Mouse (Mus musculus) stomach, embryonic 16.5 days (tissue): Measurements from ENCODE around the gene Mis12. TPM values are rescaled to one million over a fixed set of nuclear protein-coding genes. Genes with fewer than 3 reads are reported as not detected.

Experiments used
- ATAC-seq: fragments of 200-750 bp; cut with Nextera tagmentation; 2 replicates; pipeline ENCODE4 v1.8.0; 2017; ENCODE audit warnings: moderate number of reproducible peaks, moderate TSS enrichment; ENCODE audit not compliant: insufficient read depth, low FRiP score
- H3K27ac ChIP-seq: fragments of 300-500 bp; sonication (generic); 2 replicates; pipeline ENCODE4 v1.5.1; 2014; ENCODE audit warnings: low read length
- H3K27me3 ChIP-seq: fragments of 300-500 bp; sonication (generic); 2 replicates; pipeline ENCODE4 v1.6.1; 2014; ENCODE audit warnings: low read length, control low read depth, mixed read lengths; ENCODE audit not compliant: control insufficient read depth, insufficient read depth
- H3K36me3 ChIP-seq: fragments of 300-500 bp; sonication (generic); 2 replicates; pipeline ENCODE4 v1.6.1; 2014; ENCODE audit warnings: low read length; ENCODE audit not compliant: control insufficient read depth, insufficient read depth
- H3K4me1 ChIP-seq: fragments of 300-500 bp; sonication (generic); 2 replicates; pipeline ENCODE4 v1.6.1; 2014; ENCODE audit warnings: low read length, control low read depth, mixed read lengths; ENCODE audit not compliant: control insufficient read depth, insufficient read depth
- H3K4me2 ChIP-seq: fragments of 300-500 bp; sonication (generic); 2 replicates; pipeline ENCODE4 v1.6.1; 2014; ENCODE audit warnings: low read depth, low read length, mixed read lengths
- H3K4me3 ChIP-seq: fragments of 300-500 bp; sonication (generic); replicated peaks from 2 replicates; pipeline ENCODE4 v1.5.1; 2014; ENCODE audit warnings: mild to moderate bottlenecking, low read length
- H3K9ac ChIP-seq: fragments of 300-500 bp; sonication (generic); 2 replicates; pipeline ENCODE4 v1.6.1; 2014; ENCODE audit warnings: low read length
- H3K9me3 ChIP-seq: fragments of 300-500 bp; sonication (generic); replicated peaks from 2 replicates; pipeline ENCODE4 v1.6.1; 2016; ENCODE audit warnings: low read length, control low read depth; ENCODE audit not compliant: control insufficient read depth
- WGBS: fragments of 180-500 bp; shearing (Covaris S2); extraction: QIAGEN DNeasy Blood & Tissue Kit; methylation state at CpG from one replicate; pipeline ENCODE4 v1.1.7; 2014; 5-methylcytosine and 5-hydroxymethylcytosine counted together
- polyA plus RNA-seq: library from polyadenylated mRNA; unstranded; fragments of >200 nt; fragmentation: Nextera tagmentation; extraction: Ambion mirVana; gene quantifications from 2 replicates; pipeline ENCODE4 v1.2.1, GENCODE M21; 2015

Mis12 gene
- polyA plus RNA-seq, 1 experiment from 2014 or later = 41.9 TPM

GRCm38 (mm10) chr11:70980751-70981510, 38.5 kb upstream of the Mis12 start:
- Histone ChIP-seq H3K9me3 (no peaks in the 10 kb centered on the region), H3K36me3 (peaks cover 5% of the 10 kb centered on the region), H3K9ac (no peak overlapping the region), H3K27me3 (no peaks in the 10 kb centered on the region), H3K4me3 (no peak overlapping the region), H3K4me2 (peak overlapping the region; percentile 81; the same call in 1 of the 2 replicates), H3K4me1 (peaks cover 8% of the 10 kb centered on the region; the same call in 1 of the 2 replicates), H3K27ac (no peak overlapping the region)
- 90% methylated on average over 14 of the region's 14 CpGs for WGBS
- ATAC-seq = no peak

- H3K36me3 ChIP-seq = peaks cover 13% of the 10 kb centered on the region
- WGBS = 5% methylated on average over 12 of the region's 12 CpGs
- no peaks in the 10 kb centered on the region for H3K9me3 ChIP-seq
Measured at GRCm38 (mm10) chr11:70982030-70982429, 37.4 kb upstream of the Mis12 start.

GRCm38 (mm10) chr11:70982557-70983228, 36.7 kb upstream of the Mis12 start, which contains the start of gene C1qbp:
Gene C1qbp (minus strand): TSS chr11:70983026.
- peak within 1 kb of the TSS; percentile 54; the same call in 1 of the 2 replicates for H3K27ac ChIP-seq

More at GRCm38 (mm10) chr11:70982030-70982429, 37.4 kb upstream of the Mis12 start:
- Histone ChIP-seq H3K4me3 (peak overlapping the region; percentile 85), H3K4me2 (peak overlapping the region; percentile 81), H3K27ac (no peak overlapping the region), H3K27me3 (no peaks in the 10 kb centered on the region), H3K4me1 (peaks cover 8% of the 10 kb centered on the region; the same call in 1 of the 2 replicates), H3K9ac (peak overlapping the region; percentile 94)
- ATAC-seq = no peak

GRCm38 (mm10) chr11:71001167-71001566, 18.2 kb upstream of the Mis12 start:
- Histone ChIP-seq H3K9ac (no peak overlapping the region), H3K9me3 (no peaks in the 10 kb centered on the region), H3K4me1 (peaks cover 13% of the 10 kb centered on the region), H3K27me3 (no peaks in the 10 kb centered on the region), H3K4me2 (no peak overlapping the region), H3K27ac (no peak overlapping the region), H3K36me3 (peaks cover 4% of the 10 kb centered on the region; the same call in 1 of the 2 replicates), H3K4me3 (no peak overlapping the region)
- 91% methylated on average over 4 of the region's 4 CpGs for WGBS
- no peak for ATAC-seq

More at GRCm38 (mm10) chr11:70982557-70983228, 36.7 kb upstream of the Mis12 start, which contains the start of gene C1qbp:
- Histone ChIP-seq H3K4me3 (peak within 1 kb of the TSS; percentile 85), H3K9me3 (no peaks in the 10 kb centered on the region), H3K9ac (peak within 1 kb of the TSS; percentile 94), H3K36me3 (peaks cover 20% of the 10 kb centered on the region), H3K27me3 (no peaks in the 10 kb centered on the region), H3K4me2 (peak within 1 kb of the TSS; percentile 81), H3K4me1 (peaks cover 8% of the 10 kb centered on the region; the same call in 1 of the 2 replicates)
- peak; percentile 96 for ATAC-seq
- under 1% methylated on average over 64 of the region's 64 CpGs for WGBS

- H3K4me2 ChIP-seq = peak overlapping the region; percentile 68
- peak overlapping the region; percentile 85 for H3K9ac ChIP-seq
- H3K4me1 ChIP-seq = peaks cover 13% of the 10 kb centered on the region
- peak overlapping the region; percentile 84 for H3K27ac ChIP-seq
- H3K4me3 ChIP-seq = peak overlapping the region; percentile 91
- H3K9me3 ChIP-seq = no peaks in the 10 kb centered on the region
- under 1% methylated on average over 49 of the region's 49 CpGs for WGBS
- peak; percentile 65 for ATAC-seq
- H3K27me3 ChIP-seq = no peaks in the 10 kb centered on the region
- H3K36me3 ChIP-seq = peaks cover 4% of the 10 kb centered on the region; the same call in 1 of the 2 replicates
Measured at GRCm38 (mm10) chr11:71003611-71004315, 15.6 kb upstream of the Mis12 start.

GRCm38 (mm10) chr11:71004316-71004773, 15.1 kb upstream of the Mis12 start, which contains the start of gene Dhx33:
Gene Dhx33 (minus strand): TSS chr11:71004437.
- no peaks in the 10 kb centered on the region for H3K9me3 ChIP-seq
- H3K27ac ChIP-seq = peak within 1 kb of the TSS; percentile 84
- ATAC-seq = peak; percentile 97
- H3K9ac ChIP-seq = peak within 1 kb of the TSS; percentile 85
- WGBS = 0% methylated on average over 35 of the region's 35 CpGs
- H3K27me3 ChIP-seq = no peaks in the 10 kb centered on the region
- peaks cover 7% of the 10 kb centered on the region; the same call in 1 of the 2 replicates for H3K36me3 ChIP-seq
- H3K4me1 ChIP-seq = peaks cover 13% of the 10 kb centered on the region
- peak within 1 kb of the TSS; percentile 68 for H3K4me2 ChIP-seq
- peak within 1 kb of the TSS; percentile 91 for H3K4me3 ChIP-seq

- no peak for ATAC-seq
- H3K27me3 ChIP-seq = no peaks in the 10 kb centered on the region
- H3K9me3 ChIP-seq = no peaks in the 10 kb centered on the region
- peaks cover 10% of the 10 kb centered on the region for H3K36me3 ChIP-seq
- H3K27ac ChIP-seq = peak overlapping the region; percentile 24; the same call in 1 of the 2 replicates
- H3K9ac ChIP-seq = no peak overlapping the region
- H3K4me2 ChIP-seq = peak overlapping the region; percentile 53
- H3K4me3 ChIP-seq = peak overlapping the region; percentile 91
- 57% methylated on average over 5 of the region's 5 CpGs for WGBS
- peaks cover 13% of the 10 kb centered on the region for H3K4me1 ChIP-seq
Measured at GRCm38 (mm10) chr11:71005046-71005445, 14.4 kb upstream of the Mis12 start.

- Histone ChIP-seq H3K9ac (no peak overlapping the region), H3K27ac (no peak overlapping the region), H3K4me2 (no peak overlapping the region), H3K4me1 (peaks cover 13% of the 10 kb centered on the region), H3K4me3 (no peak overlapping the region), H3K36me3 (peaks cover 20% of the 10 kb centered on the region), H3K9me3 (no peaks in the 10 kb centered on the region), H3K27me3 (no peaks in the 10 kb centered on the region)
- WGBS = 93% methylated on average over 6 of the region's 6 CpGs
- ATAC-seq = no peak
Measured at GRCm38 (mm10) chr11:71007026-71007425, 12.4 kb upstream of the Mis12 start.
